Mouse (Mus musculus) brain, adult 10 weeks (tissue): Measurements from ENCODE around the gene Gch1. TPM values are rescaled to one million over a fixed set of nuclear protein-coding genes. Genes with fewer than 3 reads are reported as not detected.

Source experiments
- polyA plus RNA-seq: library from polyadenylated mRNA; stranded (reverse); fragments of 350-450 nt; fragmentation: Illumina TruSeq; extraction: RNeasy Lipid Tissue Mini Kit (QIAGEN cat#74804); gene quantifications from one replicate; pipeline ENCODE4 v1.2.3, GENCODE M21; 2015; ENCODE audit warnings: low read depth, low replicate concordance

Gene Gch1
- polyA plus RNA-seq = 3.0 TPM

DNA sequence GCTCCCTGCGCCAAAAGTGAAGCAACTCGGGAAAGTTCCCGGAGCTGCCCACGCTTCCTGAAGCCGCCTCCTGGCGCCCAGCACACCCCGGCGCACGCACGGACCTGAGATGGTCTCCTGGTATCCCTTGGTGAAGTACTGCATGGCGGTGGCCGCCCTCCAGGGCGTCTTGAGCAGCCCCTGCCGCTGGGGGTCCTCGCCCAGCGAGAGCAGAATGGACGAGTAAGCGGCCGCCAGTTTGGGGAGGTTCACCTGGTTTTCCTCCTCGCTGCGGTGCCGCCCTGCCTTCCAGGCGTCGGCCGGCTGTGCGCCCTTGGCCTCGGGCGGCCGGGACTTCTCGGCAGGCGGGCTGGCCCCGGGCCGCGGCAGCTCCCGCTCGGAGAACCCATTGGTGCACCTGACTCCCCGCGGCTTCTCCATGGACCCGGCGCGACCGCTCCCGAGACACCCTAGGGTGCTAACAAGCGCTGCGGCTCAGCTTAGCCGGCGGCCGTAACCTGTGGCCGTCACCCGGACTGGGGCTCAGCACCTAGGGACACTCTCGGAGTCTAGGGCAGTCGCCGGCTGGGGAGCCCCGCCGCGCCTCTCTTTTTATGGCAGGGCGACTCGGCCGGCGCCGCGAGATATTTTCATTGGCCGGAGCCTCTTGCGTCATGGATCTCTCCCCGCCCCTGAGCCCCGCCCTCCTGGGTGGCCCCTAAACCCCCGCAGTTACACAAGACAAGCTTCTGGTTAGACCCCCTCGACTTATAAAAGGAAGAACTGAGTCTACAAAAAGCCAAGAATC, at the start of gene Gch1:
Gene Gch1, minus strand, starts transcription at position 566 of the 787 bp plus-strand sequence.

Other genes starting within 250 kb of the Gch1 start
- 3.7 TPM for gene Wdhd1, start 87.4 kb upstream of the Gch1 start, polyA plus RNA-seq
- gene Socs4, start 87.5 kb upstream of the Gch1 start, polyA plus RNA-seq = 6.8 TPM
- gene Mapk1ip1l, start 108.9 kb upstream of the Gch1 start, polyA plus RNA-seq = 23.3 TPM
- 2.0 TPM for gene Lgals3, start 178.3 kb upstream of the Gch1 start, polyA plus RNA-seq
- 0.77 TPM for gene Dlgap5, start 229.0 kb upstream of the Gch1 start, polyA plus RNA-seq